Mouse (Mus musculus) liver, embryonic 14.5 days (tissue): Measurements from ENCODE around the gene Acvr1.

Source experiments
- CTCF ChIP-seq: IDR thresholded peaks from 2 replicates; pipeline ENCODE4 v1.5.1; 2016; ENCODE audit warnings: antibody characterized with exemption, low read depth, control low read depth
- EP300 ChIP-seq: IDR thresholded peaks from 2 replicates; pipeline ENCODE4 v1.6.1; 2016; ENCODE audit warnings: antibody characterized with exemption, low read depth

DNA sequence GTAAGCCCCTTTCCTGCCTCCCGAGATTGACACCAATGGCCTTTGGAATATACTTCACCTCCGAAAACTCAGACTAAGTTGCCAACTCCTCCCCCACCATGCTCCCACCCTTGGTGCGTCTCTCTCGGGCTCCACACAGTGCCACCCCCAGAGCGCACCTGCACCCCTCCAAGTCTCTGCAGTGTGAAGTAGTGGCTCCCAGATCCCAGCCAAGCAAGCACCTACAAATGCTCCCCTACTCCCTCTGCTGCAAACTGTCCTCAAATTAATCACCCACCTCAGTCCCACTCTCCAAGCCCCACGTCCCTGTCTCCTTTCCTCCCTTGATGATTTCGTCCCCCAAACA, 209.9 kb downstream of the Acvr1 start:
- TF ChIP-seq CTCF (no peak), EP300 (no peak)
